Mouse (Mus musculus) heart, adult 9 months (tissue): ENCODE data around the gene Gm26992.

Experiments used
- DNase-seq, 2 experiments: peaks; one replicate each; pipeline ENCODE4 v3.0.0; 2022; ENCODE audit warnings: low spot score in 2 of 2

Gene Gm26992

GRCm38 (mm10) chrX:103483047-103483446, 61.2 kb downstream of the Gm26992 start:
- DNase-seq, result peak in 1 of 2 experiments; percentile 44

GRCm38 (mm10) chrX:103484050-103484449, 62.2 kb downstream of the Gm26992 start:
- peak in 1 of 2 experiments; percentile 71 for DNase-seq

GRCm38 (mm10) chrX:103490853-103491252, 69.0 kb downstream of the Gm26992 start:
- no peak for DNase-seq

- DNase-seq, result peak in 1 of 2 experiments; percentile 15
Measured at GRCm38 (mm10) chrX:103492398-103493256, 70.8 kb downstream of the Gm26992 start.

- DNase-seq, result peak; percentile 53 to 76
Measured at GRCm38 (mm10) chrX:103493351-103494173, 71.8 kb downstream of the Gm26992 start.

GRCm38 (mm10) chrX:103499374-103499773, 77.6 kb downstream of the Gm26992 start:
- DNase-seq, result peak in 1 of 2 experiments; percentile 22

GRCm38 (mm10) chrX:103500137-103500536, 78.3 kb downstream of the Gm26992 start:
- DNase-seq, result no peak

- DNase-seq, result no peak
Measured at GRCm38 (mm10) chrX:103508218-103508617, 86.4 kb downstream of the Gm26992 start.

- no peak for DNase-seq
Measured at GRCm38 (mm10) chrX:103509168-103510019, 87.6 kb downstream of the Gm26992 start.

GRCm38 (mm10) chrX:103514782-103515181, 93.0 kb downstream of the Gm26992 start:
- peak; percentile 44 to 72 for DNase-seq

- DNase-seq, result no peak
Measured at GRCm38 (mm10) chrX:103515346-103515745, 93.5 kb downstream of the Gm26992 start.

- no peak for DNase-seq
Measured at GRCm38 (mm10) chrX:103518798-103519197, 97.0 kb downstream of the Gm26992 start.

GRCm38 (mm10) chrX:103519547-103519946, 97.7 kb downstream of the Gm26992 start:
- DNase-seq, result peak; percentile 19 to 21

GRCm38 (mm10) chrX:103521221-103521716, 99.5 kb downstream of the Gm26992 start:
- DNase-seq, result no peak

GRCm38 (mm10) chrX:103529185-103529584, 107.4 kb downstream of the Gm26992 start:
- DNase-seq, result peak; percentile 57 to 78
